Mouse (Mus musculus): ENCODE data around the gene Etv6. TPM values are rescaled to one million over a fixed set of nuclear protein-coding genes. Genes with fewer than 3 reads are reported as not detected.

Etv6 gene
- total and polyA plus RNA-seq, 3 experiments, result 12.6 to 25.9 TPM; not detected in 1

DNA sequence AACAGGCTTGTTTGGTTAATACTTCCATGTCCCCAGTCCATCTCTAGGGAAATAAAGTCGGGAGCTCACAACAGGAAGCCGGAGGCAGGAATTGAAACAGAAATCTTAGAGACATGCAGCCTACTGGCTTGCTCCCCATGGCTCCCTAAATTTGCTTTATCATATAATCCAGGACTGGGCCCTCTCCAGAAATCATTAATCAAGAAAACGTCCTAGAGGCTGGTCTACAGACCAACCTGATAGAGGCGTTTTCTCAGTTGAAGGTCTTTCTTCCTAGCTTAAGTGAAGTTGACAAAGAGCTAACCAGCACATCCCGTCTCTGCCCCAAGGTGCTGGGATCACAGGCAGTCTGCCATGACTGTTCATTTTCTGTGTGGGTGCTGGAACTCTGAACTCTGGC is 141.7 kb downstream of the Etv6 start:
- TF ChIP-seq TCF12 (IDR thresholded peaks at IDR 0.05; ENCODE audit: low read depth, low read length), result no peak
- no peak for TF ChIP-seq TAL1 (IDR thresholded peaks at IDR 0.05; ENCODE audit: low read length)
- TF ChIP-seq MYC (IDR thresholded peaks at IDR 0.05; ENCODE audit: low read depth, low read length), result no peak
- TF ChIP-seq SMC3 (IDR thresholded peaks at IDR 0.05; ENCODE audit: low read depth, low read length), result no peak
- no peak for TF ChIP-seq MEF2A (IDR thresholded peaks at IDR 0.05; ENCODE audit: extremely low read depth, insufficient replicate concordance, low read depth, low read length, poor library complexity, severe bottlenecking)
- TF ChIP-seq TBP (IDR thresholded peaks at IDR 0.05; ENCODE audit: low read depth, low read length), result no peak
- TF ChIP-seq MAZ (IDR thresholded peaks at IDR 0.05; ENCODE audit: low read depth, low read length), result no peak
- TF ChIP-seq POLR2AphosphoS5 (IDR thresholded peaks at IDR 0.05; ENCODE audit: borderline replicate concordance, low read depth, low read length), result no peak
- no peak for TF ChIP-seq EP300 (IDR thresholded peaks at IDR 0.05; ENCODE audit: low read depth in 1 of 2, low read length in 2 of 2)
- no peak for TF ChIP-seq UBTF (IDR thresholded peaks at IDR 0.05; ENCODE audit: borderline replicate concordance, insufficient read depth, low read depth, low read length)
- TF ChIP-seq CHD2 (IDR thresholded peaks at IDR 0.05; ENCODE audit: low read length), result no peak
- no peak for TF ChIP-seq CTCF (IDR thresholded peaks at IDR 0.05 in 2 of 3, conservative IDR thresholded peaks at IDR 0.05 in 1 of 3; ENCODE audit: control insufficient read depth in 1 of 3, insufficient read depth in 1 of 3, low read depth in 2 of 3, low read length in 3 of 3, poor library complexity in 1 of 3, severe bottlenecking in 1 of 3)
- TF ChIP-seq GABPA (IDR thresholded peaks at IDR 0.05; ENCODE audit: low read depth, low read length), result no peak
- TF ChIP-seq CHD1 (IDR thresholded peaks at IDR 0.05; ENCODE audit: low read depth, low read length), result no peak
- no peak for TF ChIP-seq MAX (IDR thresholded peaks at IDR 0.05; ENCODE audit: low read length)
- H3K4me1 ChIP-seq (ENCODE audit: control insufficient read depth in 1 of 2, insufficient read depth in 2 of 2, low read length in 2 of 2), result peaks cover 1 to 8% of the 10 kb centered on the region in 2 experiments; a peak in 3 of 4 replicates
- H3K79me2 ChIP-seq (ENCODE audit: control insufficient read depth, insufficient read depth, low read length, poor library complexity), result peaks cover 14% of the 10 kb centered on the region; the same call in 1 of the 2 replicates
- no peak for DNase-seq (ENCODE audit: low read depth, low spot score)
- H3K27me3 ChIP-seq (ENCODE audit: control insufficient read depth in 1 of 2, insufficient read depth in 2 of 2, low read length in 2 of 2), result no peaks in the 10 kb centered on the region
- H3K4me3 ChIP-seq (ENCODE audit: control insufficient read depth in 1 of 2, insufficient read depth in 1 of 2, low read depth in 2 of 2, low read length in 2 of 2), result no peak overlapping the region
- H3K27ac ChIP-seq (ENCODE audit: control insufficient read depth, low read depth, low read length), result no peak overlapping the region
- H3K9ac ChIP-seq (ENCODE audit: control insufficient read depth, low read depth, low read length, poor library complexity, severe bottlenecking), result no peak overlapping the region
- peaks cover 3 to 15% of the 10 kb centered on the region in 2 experiments for H3K36me3 ChIP-seq (ENCODE audit: control insufficient read depth in 1 of 2, insufficient read depth in 2 of 2, low read length in 2 of 2)
- H3K9me3 ChIP-seq (replicated peaks; ENCODE audit: insufficient read depth, low read length), result no peaks in the 10 kb centered on the region

DNA sequence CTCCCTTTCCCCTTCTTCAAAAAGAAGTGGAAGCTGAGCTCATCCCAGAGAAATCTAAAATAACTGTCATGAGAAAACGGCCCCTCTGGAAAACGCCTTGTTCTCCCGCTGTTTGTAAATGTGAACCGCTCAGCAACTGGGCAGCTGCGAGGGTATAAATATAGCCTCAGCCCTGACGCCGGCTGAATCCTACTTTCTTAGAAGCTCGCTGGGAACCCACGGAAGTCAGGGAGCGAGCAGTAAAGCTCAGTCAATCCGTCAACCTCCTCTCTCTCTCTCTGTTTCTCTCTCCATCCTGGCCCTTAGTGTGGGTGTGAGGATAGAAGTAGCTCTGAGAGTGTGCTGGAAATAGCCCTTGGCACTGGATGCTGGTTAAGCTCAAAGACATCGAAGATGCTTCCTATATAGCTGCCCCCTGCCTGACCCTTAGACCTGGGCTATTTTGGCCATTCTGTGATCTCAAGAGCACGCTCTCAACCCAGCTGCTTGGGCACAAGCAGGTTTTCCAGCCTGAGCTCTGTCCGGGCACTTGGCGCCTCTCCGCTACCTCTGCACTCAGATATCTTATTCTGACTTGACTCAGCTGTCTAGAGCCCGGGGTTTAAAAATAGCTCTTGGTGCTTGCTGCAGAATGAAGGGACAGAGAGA is 146.9 kb downstream of the Etv6 start:
- no peak overlapping the region for H3K4me3 ChIP-seq (ENCODE audit: control insufficient read depth in 1 of 2, insufficient read depth in 1 of 2, low read depth in 2 of 2, low read length in 2 of 2)
- peaks cover 34 to 41% of the 10 kb centered on the region in 2 experiments for H3K4me1 ChIP-seq (ENCODE audit: control insufficient read depth in 1 of 2, insufficient read depth in 2 of 2, low read length in 2 of 2)
- peaks cover 22% of the 10 kb centered on the region; the same call in 1 of the 2 replicates for H3K79me2 ChIP-seq (ENCODE audit: control insufficient read depth, insufficient read depth, low read length, poor library complexity)
- no peaks in the 10 kb centered on the region for H3K27me3 ChIP-seq (ENCODE audit: control insufficient read depth in 1 of 2, insufficient read depth in 2 of 2, low read length in 2 of 2)
- no peaks in the 10 kb centered on the region for H3K9me3 ChIP-seq (replicated peaks; ENCODE audit: insufficient read depth, low read length)
- no peak for TF ChIP-seq MYB (IDR thresholded peaks at IDR 0.05; ENCODE audit: low read depth, low read length)
- no peak for TF ChIP-seq TCF12 (IDR thresholded peaks at IDR 0.05; ENCODE audit: low read depth, low read length)
- TF ChIP-seq NRF1 (IDR thresholded peaks at IDR 0.05; ENCODE audit: insufficient read depth, low read depth, low read length, poor library complexity, severe bottlenecking), result no peak
- TF ChIP-seq TAL1 (IDR thresholded peaks at IDR 0.05; ENCODE audit: low read length), result no peak
- no peak for TF ChIP-seq JUND (IDR thresholded peaks at IDR 0.05; ENCODE audit: low read depth, low read length)
- no peak for TF ChIP-seq KAT2A (conservative IDR thresholded peaks at IDR 0.05; ENCODE audit: low read depth, low read length)
- no peak for TF ChIP-seq HCFC1 (IDR thresholded peaks at IDR 0.05; ENCODE audit: low read depth, low read length)
- TF ChIP-seq SMC3 (IDR thresholded peaks at IDR 0.05; ENCODE audit: low read depth, low read length), result no peak
- TF ChIP-seq POLR2A (IDR thresholded peaks at IDR 0.05; ENCODE audit: control insufficient read depth in 1 of 2, insufficient read depth in 1 of 2, low read depth in 1 of 2, low read length in 2 of 2, poor library complexity in 1 of 2), result no peak
- no peak for TF ChIP-seq CHD2 (IDR thresholded peaks at IDR 0.05; ENCODE audit: low read length)
- no peak for TF ChIP-seq POLR2AphosphoS5 (IDR thresholded peaks at IDR 0.05; ENCODE audit: borderline replicate concordance, low read depth, low read length)
- no peak for TF ChIP-seq CHD1 (IDR thresholded peaks at IDR 0.05; ENCODE audit: low read depth, low read length)
- no peak for TF ChIP-seq RAD21 (IDR thresholded peaks at IDR 0.05; ENCODE audit: low read depth, low read length)
- no peak for TF ChIP-seq GATA1 (IDR thresholded peaks at IDR 0.05; ENCODE audit: low read depth, low read length)
- no peak for TF ChIP-seq MYC (IDR thresholded peaks at IDR 0.05; ENCODE audit: low read depth, low read length)
- TF ChIP-seq POLR2AphosphoS2 (IDR thresholded peaks at IDR 0.05; ENCODE audit: low read length), result no peak
- no peak for TF ChIP-seq MXI1 (IDR thresholded peaks at IDR 0.05; ENCODE audit: low read depth, low read length)
- TF ChIP-seq MEF2A (IDR thresholded peaks at IDR 0.05; ENCODE audit: extremely low read depth, insufficient replicate concordance, low read depth, low read length, poor library complexity, severe bottlenecking), result no peak
- TF ChIP-seq GABPA (IDR thresholded peaks at IDR 0.05; ENCODE audit: low read depth, low read length), result no peak
- TF ChIP-seq USF2 (IDR thresholded peaks at IDR 0.05; ENCODE audit: borderline replicate concordance in 1 of 2, insufficient read depth in 1 of 2, low read depth in 1 of 2, low read length in 2 of 2), result no peak
- no peak for DNase-seq (ENCODE audit: low read depth, low spot score)
- peaks cover 3 to 45% of the 10 kb centered on the region in 2 experiments for H3K36me3 ChIP-seq (ENCODE audit: control insufficient read depth in 1 of 2, insufficient read depth in 2 of 2, low read length in 2 of 2)
- H3K27ac ChIP-seq (ENCODE audit: control insufficient read depth, low read depth, low read length), result no peak overlapping the region; the same call in 1 of the 2 replicates
- no peak overlapping the region for H3K9ac ChIP-seq (ENCODE audit: control insufficient read depth, low read depth, low read length, poor library complexity, severe bottlenecking)
